Mouse (Mus musculus): ENCODE measurements around the gene Rasgef1b.

Gene Rasgef1b

DNA sequence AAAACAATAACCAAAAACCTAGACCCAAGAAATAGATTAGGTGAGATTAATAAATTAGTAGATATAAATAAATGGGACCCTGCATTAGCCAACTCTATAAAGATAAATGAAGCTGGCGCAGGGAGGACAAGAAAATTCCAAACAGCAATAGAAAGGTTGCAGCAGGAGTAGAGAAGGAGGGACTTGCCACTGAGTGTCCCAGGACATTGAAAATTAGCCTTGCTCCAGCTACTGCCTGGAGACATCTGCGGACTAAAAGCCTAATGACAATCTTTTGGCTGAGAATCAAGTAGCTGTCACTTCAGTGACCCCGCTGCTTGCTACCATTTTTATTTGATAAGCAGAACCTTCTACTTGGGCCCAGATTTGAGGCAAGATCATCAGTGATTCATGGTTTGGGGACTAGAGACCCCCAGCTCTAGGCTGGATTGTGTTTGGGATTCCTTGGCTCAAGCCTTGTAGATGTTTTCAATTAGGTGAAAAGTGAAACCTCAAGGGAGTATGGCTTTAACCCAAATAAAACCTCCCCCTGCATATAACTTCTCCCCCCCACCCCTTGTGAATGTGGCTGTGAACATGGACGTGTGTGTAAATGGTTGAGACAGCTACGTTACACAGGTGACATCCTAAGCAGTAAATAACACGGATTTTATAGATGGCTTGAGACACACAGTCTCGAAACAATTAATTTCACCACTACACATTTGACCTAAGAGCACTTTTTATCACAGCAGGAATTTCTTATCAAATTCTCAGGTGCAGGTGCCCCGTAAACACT lies 554.1 kb downstream of the Rasgef1b start:
- DNase-seq: no peak

GRCm38 (mm10) chr5:99169836-99170235 lies 559.0 kb downstream of the Rasgef1b start:
- no peak for DNase-seq

- DNase-seq: no peak
Measured at GRCm38 (mm10) chr5:99167767-99168166, 561.1 kb downstream of the Rasgef1b start.

All from thymus, postnatal 36 days (tissue).